Mouse (Mus musculus) bone marrow macrophage, adult 2 months (primary cell): ENCODE data around the gene Gna12.

Experiments used
- CTCF ChIP-seq: IDR thresholded peaks from 2 replicates; pipeline ENCODE4 v1.5.1; 2012; ENCODE audit warnings: low read depth, mild to moderate bottlenecking, low read length, moderate library complexity
- POLR2A ChIP-seq: IDR thresholded peaks from 2 replicates; pipeline ENCODE4 v1.6.1; 2012; ENCODE audit warnings: mild to moderate bottlenecking, low read depth, low read length, borderline replicate concordance

- TF ChIP-seq POLR2A (no peak), CTCF (no peak)
Observed at GRCm38 (mm10) chr5:140785240-140785872, 44.9 kb downstream of the Gna12 start.
